Mouse (Mus musculus) adrenal gland (tissue): Measurements from ENCODE around the gene Hoxb6.

Experiments
- intact Hi-C: fragments of 180-260 bp; cut with DNase I; formaldehyde crosslinking; loops from one replicate; pipeline ENCODE4 v1.15.1; 2025

Hoxb6 gene

GRCm38 (mm10) chr11:96268031-96268745 is 24.1 kb upstream of the Hoxb6 start:
- intact Hi-C loops = no loop called here

GRCm38 (mm10) chr11:96269869-96270268 is 22.4 kb upstream of the Hoxb6 start:
- intact Hi-C loops = no loop called here

- intact Hi-C loops = no loop called here
These were observed 21.2 kb upstream of the Hoxb6 start, which contains the start of gene Hoxb9 for GRCm38 (mm10) chr11:96270996-96271540. Gene Hoxb9, plus strand, starts transcription at chr11:96271457.

GRCm38 (mm10) chr11:96271541-96272011 is 20.7 kb upstream of the Hoxb6 start:
- intact Hi-C loops = no loop called here

- intact Hi-C loops = no loop called here
These were observed 20.0 kb upstream of the Hoxb6 start for GRCm38 (mm10) chr11:96272024-96272921.

- intact Hi-C loops = no loop called here
These were observed 17.8 kb upstream of the Hoxb6 start for GRCm38 (mm10) chr11:96274428-96274827.

GRCm38 (mm10) chr11:96275896-96276295 is 16.4 kb upstream of the Hoxb6 start:
- intact Hi-C loops = loop anchor here (5.0 kb wide), 1 partner anchor 276 kb away; no protein-coding TSS in a partner anchor

GRCm38 (mm10) chr11:96277151-96278044 is 14.9 kb upstream of the Hoxb6 start:
- intact Hi-C loops = loop anchor here (2.0 to 5.0 kb wide), 3 partner anchors 17 to 343 kb away; no protein-coding TSS in a partner anchor

- intact Hi-C loops = loop anchor here (2.0 to 5.0 kb wide), 3 partner anchors 16 to 342 kb away; no protein-coding TSS in a partner anchor
These were observed 14.0 kb upstream of the Hoxb6 start for GRCm38 (mm10) chr11:96278324-96278723.

GRCm38 (mm10) chr11:96278773-96279172 is 13.5 kb upstream of the Hoxb6 start:
- intact Hi-C loops = loop anchor here (2.0 to 5.0 kb wide), 3 partner anchors 16 to 342 kb away; no protein-coding TSS in a partner anchor

GRCm38 (mm10) chr11:96279421-96280233 is 12.6 kb upstream of the Hoxb6 start:
- intact Hi-C loops = loop anchor here (2.0 to 5.0 kb wide), 4 partner anchors 15 to 341 kb away; partner anchors contain the start of gene Hoxb2

- intact Hi-C loops = loop anchor here (5.0 kb wide), 1 partner anchor 72 kb away; the partner anchor contains the start of gene Hoxb2
These were observed 11.6 kb upstream of the Hoxb6 start for GRCm38 (mm10) chr11:96280399-96281378.

GRCm38 (mm10) chr11:96281396-96281795 is 10.9 kb upstream of the Hoxb6 start:
- intact Hi-C loops = loop anchor here (5.0 kb wide), 1 partner anchor 71 kb away; the partner anchor contains the start of gene Hoxb2

GRCm38 (mm10) chr11:96281855-96282570 is 10.3 kb upstream of the Hoxb6 start, which contains the start of gene Hoxb8:
Gene Hoxb8, plus strand, starts transcription at chr11:96281905.
- intact Hi-C loops = loop anchor here (5.0 kb wide), 1 partner anchor 70 kb away; the partner anchor contains the start of gene Hoxb2

- intact Hi-C loops = loop anchor here (5.0 kb wide), 1 partner anchor 69 kb away; the partner anchor contains the start of gene Hoxb2
These were observed 9.4 kb upstream of the Hoxb6 start for GRCm38 (mm10) chr11:96282795-96283430.

GRCm38 (mm10) chr11:96284041-96284749 is 8.1 kb upstream of the Hoxb6 start:
- intact Hi-C loops = loop anchor here (5.0 kb wide), 1 partner anchor 68 kb away; the partner anchor contains the start of gene Hoxb2
